Mouse (Mus musculus): ENCODE data around the gene Adgre5. TPM values are rescaled to one million over a fixed set of nuclear protein-coding genes. Genes with fewer than 3 reads are reported as not detected.

Gene Adgre5
- polyA plus RNA-seq, 1 experiment from 2014 or later: 10.4 TPM

- Histone ChIP-seq H3K27ac (no peak overlapping the region), H3K27me3 (replicated peaks) (no peaks in the 10 kb centered on the region), H3K4me1 (no peaks in the 10 kb centered on the region), H3K36me3 (replicated peaks) (no peaks in the 10 kb centered on the region), H3K4me2 (no peak overlapping the region), H3K9ac (no peak overlapping the region), H3K4me3 (no peak overlapping the region), H3K9me3 (no peaks in the 10 kb centered on the region)
- 82% methylated on average over 6 of the region's 6 CpGs for WGBS
- no peak for ATAC-seq (replicated peaks)
Observed at GRCm38 (mm10) chr8:83732919-83733318, 8.2 kb downstream of the Adgre5 start.

- no peak overlapping the region for H3K9ac ChIP-seq
- WGBS: 57% methylated on average over 5 of the region's 5 CpGs
- no peaks in the 10 kb centered on the region for H3K27me3 ChIP-seq (replicated peaks)
- no peak for ATAC-seq (replicated peaks)
- no peaks in the 10 kb centered on the region for H3K4me1 ChIP-seq
- no peak overlapping the region for H3K4me2 ChIP-seq
- no peaks in the 10 kb centered on the region for H3K36me3 ChIP-seq (replicated peaks)
- no peak overlapping the region for H3K4me3 ChIP-seq
- H3K9me3 ChIP-seq: no peaks in the 10 kb centered on the region
- H3K27ac ChIP-seq: no peak overlapping the region
Observed at GRCm38 (mm10) chr8:83731906-83732305, 9.2 kb downstream of the Adgre5 start.

GRCm38 (mm10) chr8:83729009-83729807 is 11.9 kb downstream of the Adgre5 start:
- ATAC-seq (replicated peaks): no peak
- Histone ChIP-seq H3K27me3 (replicated peaks) (no peaks in the 10 kb centered on the region), H3K4me1 (no peaks in the 10 kb centered on the region), H3K9ac (no peak overlapping the region), H3K4me2 (no peak overlapping the region), H3K27ac (no peak overlapping the region), H3K4me3 (no peak overlapping the region), H3K9me3 (no peaks in the 10 kb centered on the region), H3K36me3 (replicated peaks) (peaks cover 14% of the 10 kb centered on the region)
- 84% methylated on average over 11 of the region's 11 CpGs for WGBS

- no peaks in the 10 kb centered on the region for H3K27me3 ChIP-seq (replicated peaks)
- no peak for ATAC-seq (replicated peaks)
- no peaks in the 10 kb centered on the region for H3K4me1 ChIP-seq
- H3K4me3 ChIP-seq: no peak overlapping the region
- H3K36me3 ChIP-seq (replicated peaks): peaks cover 50% of the 10 kb centered on the region
- no peak overlapping the region for H3K27ac ChIP-seq
- WGBS: 94% methylated on average over 8 of the region's 8 CpGs
- H3K4me2 ChIP-seq: no peak overlapping the region
- H3K9ac ChIP-seq: no peak overlapping the region
- H3K9me3 ChIP-seq: no peaks in the 10 kb centered on the region
Observed at GRCm38 (mm10) chr8:83725521-83726102, 15.5 kb downstream of the Adgre5 start.

- WGBS: 42% methylated on average over 15 of the region's 15 CpGs
- Histone ChIP-seq H3K9me3 (no peaks in the 10 kb centered on the region), H3K36me3 (replicated peaks) (peaks cover 57% of the 10 kb centered on the region), H3K4me3 (no peak overlapping the region), H3K27me3 (replicated peaks) (no peaks in the 10 kb centered on the region), H3K4me2 (no peak overlapping the region), H3K4me1 (no peaks in the 10 kb centered on the region), H3K27ac (no peak overlapping the region), H3K9ac (no peak overlapping the region)
- peak; percentile 69 for ATAC-seq (replicated peaks)
Observed at GRCm38 (mm10) chr8:83724697-83725482, 16.2 kb downstream of the Adgre5 start.

GRCm38 (mm10) chr8:83723447-83724083 is 17.6 kb downstream of the Adgre5 start:
- WGBS: 86% methylated on average over 11 of the region's 11 CpGs
- peaks cover 61% of the 10 kb centered on the region for H3K36me3 ChIP-seq (replicated peaks)

GRCm38 (mm10) chr8:83722631-83723030 is 18.5 kb downstream of the Adgre5 start:
- Histone ChIP-seq H3K4me2 (no peak overlapping the region), H3K27me3 (replicated peaks) (no peaks in the 10 kb centered on the region), H3K9me3 (no peaks in the 10 kb centered on the region), H3K4me3 (no peak overlapping the region), H3K27ac (no peak overlapping the region), H3K36me3 (replicated peaks) (peaks cover 61% of the 10 kb centered on the region), H3K4me1 (no peaks in the 10 kb centered on the region), H3K9ac (no peak overlapping the region)
- ATAC-seq (replicated peaks): no peak
- 93% methylated on average over 12 of the region's 12 CpGs for WGBS

More at GRCm38 (mm10) chr8:83723447-83724083, 17.6 kb downstream of the Adgre5 start:
- no peaks in the 10 kb centered on the region for H3K27me3 ChIP-seq (replicated peaks)
- no peak overlapping the region for H3K4me3 ChIP-seq
- no peak overlapping the region for H3K9ac ChIP-seq
- H3K4me1 ChIP-seq: no peaks in the 10 kb centered on the region
- ATAC-seq (replicated peaks): no peak
- no peaks in the 10 kb centered on the region for H3K9me3 ChIP-seq
- H3K27ac ChIP-seq: no peak overlapping the region
- H3K4me2 ChIP-seq: no peak overlapping the region

- Histone ChIP-seq H3K27me3 (replicated peaks) (no peaks in the 10 kb centered on the region), H3K4me1 (peaks cover 9% of the 10 kb centered on the region), H3K27ac (no peak overlapping the region), H3K9me3 (no peaks in the 10 kb centered on the region), H3K4me2 (no peak overlapping the region), H3K36me3 (replicated peaks) (peaks cover 61% of the 10 kb centered on the region), H3K4me3 (no peak overlapping the region), H3K9ac (no peak overlapping the region)
- WGBS: 91% methylated on average over 25 of the region's 25 CpGs
- ATAC-seq (replicated peaks): no peak
Observed at GRCm38 (mm10) chr8:83721405-83722025, 19.6 kb downstream of the Adgre5 start.

GRCm38 (mm10) chr8:83719693-83720092 is 21.4 kb downstream of the Adgre5 start:
- ATAC-seq (replicated peaks): no peak
- H3K4me1 ChIP-seq: peaks cover 19% of the 10 kb centered on the region
- H3K27me3 ChIP-seq (replicated peaks): no peaks in the 10 kb centered on the region
- no peak overlapping the region for H3K9ac ChIP-seq
- no peak overlapping the region for H3K27ac ChIP-seq
- no peak overlapping the region for H3K4me3 ChIP-seq
- H3K36me3 ChIP-seq (replicated peaks): peaks cover 52% of the 10 kb centered on the region
- WGBS: 83% methylated on average over 2 of the region's 2 CpGs
- H3K9me3 ChIP-seq: no peaks in the 10 kb centered on the region
- H3K4me2 ChIP-seq: no peak overlapping the region

GRCm38 (mm10) chr8:83719048-83719447 is 22.1 kb downstream of the Adgre5 start:
- H3K9ac ChIP-seq: no peak overlapping the region
- H3K27ac ChIP-seq: no peak overlapping the region
- no peak overlapping the region for H3K4me2 ChIP-seq
- H3K4me1 ChIP-seq: peaks cover 19% of the 10 kb centered on the region
- ATAC-seq (replicated peaks): no peak
- H3K9me3 ChIP-seq: no peaks in the 10 kb centered on the region
- H3K27me3 ChIP-seq (replicated peaks): no peaks in the 10 kb centered on the region
- WGBS: 93% methylated on average over 2 of the region's 2 CpGs
- peaks cover 45% of the 10 kb centered on the region for H3K36me3 ChIP-seq (replicated peaks)
- H3K4me3 ChIP-seq: no peak overlapping the region

- H3K4me1 ChIP-seq: peaks cover 19% of the 10 kb centered on the region
- no peak for ATAC-seq (replicated peaks)
- no peak overlapping the region for H3K9ac ChIP-seq
- peak overlapping the region; percentile 91 for H3K4me2 ChIP-seq
- no peak overlapping the region for H3K27ac ChIP-seq
- H3K9me3 ChIP-seq: no peaks in the 10 kb centered on the region
- WGBS: 72% methylated on average over 2 of the region's 2 CpGs
- H3K4me3 ChIP-seq: peak overlapping the region; percentile 99
- H3K36me3 ChIP-seq (replicated peaks): peaks cover 21% of the 10 kb centered on the region
- H3K27me3 ChIP-seq (replicated peaks): 0 out of 2 replicates have a peak, but pooled peaks cover 3% of the 10 kb centered on the region
Observed at GRCm38 (mm10) chr8:83716563-83716962, 24.6 kb downstream of the Adgre5 start.

Data from midbrain, embryonic 15.5 days (tissue).